Mouse (Mus musculus) R1 (cell line): ENCODE data around the gene Hspa5.

Experiments
- DNase-seq: peaks from one replicate; pipeline ENCODE4 v3.0.0-alpha.2; 2018; ENCODE audit warnings: low read depth, low spot score

Gene Hspa5

DNA sequence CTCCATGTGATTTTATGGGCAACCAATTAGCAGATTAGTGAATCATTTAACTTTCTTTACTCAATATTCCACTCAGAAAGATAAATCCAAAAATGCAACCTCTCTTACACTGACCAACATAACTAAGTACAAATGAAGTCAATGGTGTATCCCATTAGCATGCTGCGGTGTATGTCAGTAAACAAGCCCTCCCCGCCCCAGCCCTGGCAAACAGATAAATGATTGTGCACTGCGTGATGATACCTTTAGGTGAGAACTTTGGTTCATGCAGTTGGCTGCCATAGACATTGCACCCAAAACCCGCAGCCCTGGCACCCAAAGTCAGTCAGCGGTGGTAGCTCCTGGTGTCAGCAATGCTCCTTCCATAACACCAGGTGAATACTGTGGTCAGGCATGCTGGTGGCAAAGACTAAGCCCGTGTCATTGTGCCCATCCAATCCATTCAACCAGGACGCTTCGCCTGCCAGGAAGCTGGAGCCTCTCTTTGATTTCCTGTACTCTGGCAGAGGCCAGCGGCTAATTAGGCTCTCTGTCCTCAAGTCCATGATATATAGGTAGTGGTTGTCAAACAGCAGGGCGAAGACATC lies 33.7 kb downstream of the Hspa5 start:
- no peak for DNase-seq

DNA sequence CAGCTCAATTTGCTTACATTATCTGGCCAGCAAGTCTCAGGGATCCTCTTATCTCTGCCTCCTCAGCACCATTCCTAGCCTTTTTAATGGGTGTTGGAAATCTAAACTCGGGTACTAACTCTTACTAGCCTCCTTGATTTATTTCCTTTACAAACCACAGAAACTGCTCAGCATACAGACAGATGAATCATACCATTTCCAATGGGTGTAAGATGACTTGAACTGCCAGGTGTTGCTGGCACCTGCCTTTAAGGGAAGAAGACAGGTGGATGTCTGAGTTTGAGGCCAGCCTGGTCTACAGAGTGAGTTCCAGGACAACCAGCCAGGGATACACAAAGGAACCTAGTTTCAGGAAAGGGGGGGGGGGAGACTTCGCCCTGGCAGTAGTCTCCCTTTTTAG lies 36.3 kb downstream of the Hspa5 start:
- no peak for DNase-seq

- DNase-seq: no peak
Observed at GRCm38 (mm10) chr2:34809568-34809967, 37.8 kb downstream of the Hspa5 start.

DNA sequence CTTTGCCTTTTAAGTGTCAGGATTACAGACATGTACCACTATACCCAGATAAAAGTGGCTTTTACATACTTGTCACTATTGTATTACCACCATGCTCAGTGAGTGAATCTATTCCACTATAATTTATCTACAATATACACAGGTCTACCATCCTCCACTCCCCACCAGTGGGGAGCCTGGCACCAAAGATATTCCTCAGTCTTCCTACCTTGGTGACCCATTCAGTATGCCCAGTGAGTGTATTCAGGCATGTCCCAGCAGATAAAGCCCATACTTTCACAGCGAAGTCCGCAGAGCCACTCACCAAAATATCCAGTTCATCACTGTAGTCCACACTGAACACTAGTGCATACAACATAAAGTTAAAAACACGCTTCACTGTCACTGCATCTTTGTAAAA lies 39.0 kb downstream of the Hspa5 start:
- no peak for DNase-seq

GRCm38 (mm10) chr2:34812706-34813105 lies 40.9 kb downstream of the Hspa5 start:
- DNase-seq: peak; percentile 43

- DNase-seq: peak; percentile 54
Observed at GRCm38 (mm10) chr2:34815893-34816292, 44.1 kb downstream of the Hspa5 start.

DNA sequence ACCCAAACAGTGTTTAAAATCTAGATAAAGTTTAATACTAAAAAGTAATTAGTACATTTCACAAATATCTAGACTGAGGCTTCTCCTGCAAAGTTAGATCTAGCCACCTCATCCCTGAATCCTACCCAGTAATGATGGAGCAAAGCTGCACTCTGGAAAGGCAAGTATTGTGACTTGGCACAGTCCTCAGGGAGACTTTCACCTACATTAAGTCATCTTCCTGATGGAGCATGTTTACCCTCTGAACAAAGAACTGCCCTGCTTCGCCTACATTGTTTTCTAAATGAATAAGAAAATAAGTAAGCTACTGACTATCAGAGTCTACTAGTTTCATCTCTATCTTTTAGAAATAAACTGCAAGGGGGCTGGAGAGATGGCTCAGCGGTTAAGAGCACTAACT lies 46.7 kb downstream of the Hspa5 start:
- DNase-seq: no peak

DNA sequence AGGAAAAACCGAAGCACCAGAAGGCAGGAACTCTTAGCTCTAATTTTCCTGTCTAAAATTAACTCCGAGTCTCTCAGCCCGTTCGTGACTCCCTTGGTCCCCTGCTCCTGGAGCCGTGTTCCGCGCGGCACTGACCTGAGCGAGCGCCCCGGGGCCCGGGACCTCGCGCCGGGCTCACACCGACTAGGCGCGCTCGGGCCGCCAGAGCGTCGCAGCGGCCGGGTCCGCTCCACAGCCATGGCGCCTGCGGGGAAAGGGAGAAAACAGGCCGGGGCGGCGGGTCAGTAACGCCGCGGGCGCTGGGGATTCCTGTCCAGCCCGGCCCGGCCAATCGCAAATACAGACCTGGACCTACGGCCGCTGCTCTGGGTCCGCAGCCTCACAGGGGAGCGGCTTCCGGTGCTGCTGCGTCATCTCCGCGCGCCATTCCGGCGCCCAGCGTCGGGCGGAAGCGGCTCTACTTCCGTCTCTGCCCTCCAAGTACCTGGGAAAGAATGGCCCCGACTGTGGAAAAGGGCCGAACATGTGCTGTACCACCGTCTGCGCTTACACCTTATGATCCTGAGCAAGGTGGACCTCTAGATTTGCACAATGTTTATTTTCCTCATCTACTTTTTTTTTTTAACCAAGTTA lies 54.2 kb downstream of the Hspa5 start, which contains the start of gene Fbxw2:
TSS of gene Fbxw2 (minus strand) at position 485 of the 633 bp plus-strand sequence.
- peak; percentile 93 for DNase-seq

GRCm38 (mm10) chr2:34826460-34827231 lies 54.9 kb downstream of the Hspa5 start:
- no peak for DNase-seq
